Mouse (Mus musculus): Measurements from ENCODE around the gene Lsg1.
A peak's percentile ranks its signal among the peaks of the same experiment; 100 is the strongest.

Gene Lsg1

DNA sequence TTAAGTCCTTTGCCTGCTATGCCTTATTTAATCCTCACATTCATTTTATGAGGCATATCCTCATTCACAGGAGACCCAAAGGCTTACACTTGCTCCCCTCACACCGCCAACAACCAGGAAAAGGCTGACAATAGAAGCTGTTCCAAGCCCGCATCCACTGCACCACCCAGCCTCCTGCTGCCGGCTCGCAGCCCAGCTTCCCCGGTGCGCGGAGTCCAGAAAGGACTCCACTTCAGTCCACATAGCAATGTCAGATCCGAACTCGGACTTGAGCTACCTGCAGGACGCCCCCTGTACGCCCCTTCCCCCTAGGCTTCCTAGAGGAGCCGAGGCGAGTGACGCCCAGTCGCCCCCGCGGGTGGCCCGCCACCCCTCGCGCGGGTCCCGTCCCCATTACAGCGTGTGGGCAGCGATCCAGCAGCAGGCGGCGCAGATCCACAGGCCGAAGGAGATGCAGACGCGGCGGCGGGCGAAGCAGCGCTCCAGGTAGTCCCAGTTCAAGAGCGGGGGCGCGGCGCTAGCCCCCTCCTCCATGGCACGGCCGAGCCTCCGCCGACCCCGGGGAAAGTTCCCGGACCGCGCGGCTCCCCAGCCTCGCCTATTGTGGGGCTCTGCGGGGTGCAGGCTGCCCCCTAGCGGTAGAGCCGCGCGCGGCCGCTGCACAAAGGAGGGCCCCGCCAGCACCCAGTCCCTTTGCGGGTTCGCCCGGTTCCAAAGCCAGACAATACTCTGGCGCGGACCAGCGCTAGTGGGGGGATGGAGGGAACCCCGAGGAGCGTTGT, 37.2 kb downstream of the Lsg1 start:
- peak; percentile 87 for DNase-seq (ENCODE audit: low spot score)

DNA sequence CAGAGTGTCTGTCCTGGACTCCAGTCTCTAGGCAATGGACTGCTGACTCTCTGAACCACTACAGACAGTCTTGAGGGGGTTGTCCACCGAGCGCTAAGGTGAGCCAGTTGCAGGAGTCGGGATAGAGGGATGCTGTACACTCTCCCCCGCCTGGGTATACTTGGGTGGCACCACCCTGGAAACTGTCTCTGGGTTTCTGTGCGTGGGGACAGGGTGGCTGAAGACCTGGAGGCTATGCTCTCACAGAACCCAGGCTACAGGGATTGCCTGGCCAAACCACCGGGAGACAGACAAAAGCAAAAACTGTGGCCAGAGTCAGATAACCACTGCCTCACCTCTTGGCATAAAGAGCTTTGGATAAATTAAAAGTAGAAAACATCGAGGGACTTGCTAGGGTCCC, 37.9 kb downstream of the Lsg1 start:
- DNase-seq (ENCODE audit: low spot score): no peak

DNA sequence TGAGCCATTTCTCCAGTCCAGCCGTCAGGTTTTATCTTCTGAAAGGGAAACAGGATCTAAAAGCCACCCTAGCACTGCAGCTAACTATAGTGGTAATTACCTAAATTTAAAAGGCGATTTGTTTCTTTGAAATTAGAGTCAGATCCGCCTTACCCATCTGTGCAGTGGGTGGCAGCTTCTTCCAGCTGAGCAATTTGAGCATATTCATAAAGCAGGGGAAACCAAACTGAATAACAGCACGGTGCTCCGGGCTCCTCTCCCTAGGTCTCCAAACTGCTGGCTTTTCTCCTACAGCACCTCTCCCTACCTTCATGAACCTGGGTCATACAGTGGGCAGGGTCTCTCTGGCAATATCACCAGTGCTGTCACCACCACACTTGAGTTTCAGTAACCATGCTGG, 39.1 kb downstream of the Lsg1 start:
- DNase-seq (ENCODE audit: low spot score): no peak

DNA sequence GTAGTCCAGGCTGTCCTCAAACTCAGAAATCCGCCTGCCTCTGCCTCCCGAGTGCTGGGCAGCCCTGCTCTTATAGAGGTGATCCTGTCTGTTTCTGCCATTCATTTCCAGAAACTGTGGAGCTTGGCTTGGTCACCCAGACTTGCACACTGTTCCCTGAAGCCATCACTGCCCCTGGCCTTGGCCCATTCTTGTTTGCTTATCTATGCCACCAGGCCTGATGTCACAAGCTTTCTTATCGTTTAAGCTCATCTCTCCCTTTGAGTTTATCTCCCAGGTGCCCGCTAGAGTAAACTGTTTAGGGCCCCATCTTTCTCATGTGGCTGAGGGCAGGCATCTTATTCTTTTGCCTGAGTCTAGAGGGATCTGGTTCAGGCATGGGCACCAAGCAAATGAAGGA, 42.7 kb downstream of the Lsg1 start:
- no peak for DNase-seq (ENCODE audit: low spot score)

DNA sequence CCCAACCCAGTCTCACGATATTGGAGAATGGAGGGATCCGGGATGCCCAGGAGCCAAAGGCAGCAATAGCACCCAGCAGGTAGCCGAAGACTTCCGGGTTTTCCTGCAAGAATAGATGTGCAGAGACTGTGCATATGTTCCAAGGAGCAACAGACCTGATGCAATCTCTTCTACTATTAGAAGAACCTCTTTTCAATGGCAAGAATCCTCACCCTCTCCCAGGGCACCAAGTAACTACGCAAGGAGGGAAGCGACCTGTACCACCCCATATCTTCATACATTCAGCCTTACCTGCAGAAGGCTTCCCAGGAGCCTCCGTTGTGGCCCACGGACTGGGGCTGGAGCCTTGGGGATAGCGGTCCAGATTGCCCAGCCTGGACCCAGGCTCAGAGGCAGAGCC, 44.0 kb downstream of the Lsg1 start:
- DNase-seq (ENCODE audit: low spot score): no peak

DNA sequence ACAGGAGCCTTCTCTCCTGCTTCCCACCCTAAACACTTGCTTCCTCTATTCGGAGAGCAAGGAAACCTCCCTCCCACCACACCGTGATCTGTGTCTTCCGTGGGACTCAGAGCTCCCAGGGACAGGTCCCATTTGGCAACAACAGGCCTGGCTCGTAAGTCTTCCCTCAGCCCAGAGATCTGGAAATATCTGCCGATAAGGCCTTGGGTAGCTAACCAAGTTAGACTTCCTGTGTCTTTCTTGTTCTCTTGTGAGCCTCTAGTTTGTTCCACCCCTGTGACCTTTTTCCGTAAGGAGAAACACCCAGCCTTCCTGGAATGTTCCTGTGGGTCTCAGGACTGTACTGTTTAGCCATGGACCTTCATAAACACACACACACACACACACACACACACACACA, 44.6 kb downstream of the Lsg1 start:
- DNase-seq (ENCODE audit: low spot score): no peak

DNA sequence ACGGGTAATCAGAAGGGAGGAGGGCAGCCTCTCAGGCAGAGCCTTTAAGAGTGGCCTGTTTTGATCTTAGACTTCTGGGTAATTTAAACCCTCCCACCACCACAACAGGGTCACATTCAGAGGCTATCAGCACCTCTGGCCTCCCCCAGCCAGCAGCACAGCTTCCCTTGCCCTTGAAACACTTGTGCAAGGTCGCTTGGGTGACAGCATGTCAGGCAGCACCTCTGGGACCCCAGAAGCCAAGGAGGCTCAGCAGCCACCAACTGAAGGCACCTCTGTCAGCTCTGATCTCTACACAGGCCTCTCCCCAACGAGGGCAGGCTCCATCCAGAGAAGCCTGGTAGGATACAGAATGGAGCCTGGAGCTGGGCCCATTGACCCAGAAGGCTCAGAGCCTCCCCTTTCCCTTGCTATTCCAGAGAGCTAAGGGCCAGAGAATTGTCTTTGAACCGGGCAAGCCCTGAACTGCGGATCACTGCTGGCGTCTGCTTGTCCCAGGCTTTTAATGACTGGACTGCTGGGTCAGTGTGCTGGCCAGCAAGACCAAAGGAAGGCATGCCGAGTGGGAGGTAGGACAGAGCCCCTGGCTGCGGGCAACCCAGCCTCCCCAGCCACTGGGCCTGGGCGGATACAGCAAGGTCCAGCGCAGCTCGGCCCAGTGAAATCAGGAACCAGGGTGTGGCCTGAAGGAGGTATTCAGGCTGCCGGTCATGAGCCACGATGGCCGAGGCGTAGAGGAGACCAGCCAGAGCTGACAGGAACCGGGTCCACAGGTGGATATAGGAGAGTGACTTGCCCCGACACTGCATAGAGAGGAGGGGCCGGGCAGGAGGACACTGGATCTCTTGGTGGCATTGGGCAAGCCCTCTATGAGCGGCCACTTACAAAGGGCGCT, 47.0 kb downstream of the Lsg1 start:
- DNase-seq (ENCODE audit: low spot score): no peak

DNA sequence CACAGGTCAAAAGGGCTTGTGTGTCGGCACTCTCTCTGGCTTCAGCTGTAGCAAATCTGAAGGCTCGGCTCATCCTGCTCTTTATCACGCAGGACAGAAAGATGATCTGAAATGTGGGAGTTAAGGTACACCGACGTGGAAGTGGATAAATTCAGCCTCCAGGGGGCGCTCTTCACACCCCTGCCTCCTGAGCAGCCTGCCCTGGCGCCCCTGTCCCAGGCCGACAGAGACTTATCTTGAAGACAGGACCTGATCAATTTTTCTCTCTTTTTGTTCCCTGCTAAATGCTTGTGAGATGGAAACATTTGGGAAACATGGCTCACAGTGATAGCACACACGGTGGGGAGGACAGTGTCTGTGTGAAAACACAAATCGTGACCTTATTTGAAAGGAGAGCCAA, 48.0 kb downstream of the Lsg1 start:
- peak; percentile 81 for DNase-seq (ENCODE audit: low spot score)

DNA sequence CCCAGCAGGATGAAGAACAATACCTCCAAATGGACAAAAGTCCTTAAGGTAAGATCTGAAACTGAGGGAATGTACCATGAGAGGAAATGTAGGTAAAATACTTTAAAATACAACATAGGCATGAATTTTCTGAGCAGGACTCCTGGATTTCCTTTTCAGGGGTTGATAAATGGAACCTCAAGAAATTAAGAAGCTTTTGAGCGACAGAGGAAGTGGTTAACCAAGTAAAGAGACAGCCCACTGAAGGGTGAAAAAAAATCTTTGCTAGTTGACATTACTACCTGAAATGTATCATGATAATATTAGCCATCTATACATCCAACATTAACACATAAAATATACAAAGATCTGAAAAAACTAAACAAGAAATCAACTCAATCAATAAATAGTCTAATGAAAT, 52.3 kb downstream of the Lsg1 start:
- no peak for DNase-seq (ENCODE audit: low spot score)

DNA sequence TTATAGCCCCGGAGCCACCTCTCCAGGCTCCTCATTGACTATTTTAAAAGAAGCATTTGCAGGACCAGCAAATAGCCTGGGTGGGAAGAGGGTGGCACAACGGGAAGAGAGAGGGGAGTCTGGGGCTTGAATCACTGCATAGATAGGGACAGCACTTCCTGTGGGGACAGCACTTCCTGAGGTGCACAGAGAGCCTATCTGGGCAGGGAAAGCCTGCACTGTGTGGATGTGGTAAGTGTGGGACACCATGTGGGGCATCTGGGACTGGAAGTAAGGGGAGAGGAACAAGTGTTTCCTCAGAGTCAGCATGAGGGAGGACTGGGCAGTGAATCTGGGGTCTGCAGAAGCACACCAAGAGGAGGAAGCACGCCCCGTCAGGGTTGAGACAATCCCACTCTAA, 53.8 kb downstream of the Lsg1 start:
- DNase-seq (ENCODE audit: low spot score): no peak

DNA sequence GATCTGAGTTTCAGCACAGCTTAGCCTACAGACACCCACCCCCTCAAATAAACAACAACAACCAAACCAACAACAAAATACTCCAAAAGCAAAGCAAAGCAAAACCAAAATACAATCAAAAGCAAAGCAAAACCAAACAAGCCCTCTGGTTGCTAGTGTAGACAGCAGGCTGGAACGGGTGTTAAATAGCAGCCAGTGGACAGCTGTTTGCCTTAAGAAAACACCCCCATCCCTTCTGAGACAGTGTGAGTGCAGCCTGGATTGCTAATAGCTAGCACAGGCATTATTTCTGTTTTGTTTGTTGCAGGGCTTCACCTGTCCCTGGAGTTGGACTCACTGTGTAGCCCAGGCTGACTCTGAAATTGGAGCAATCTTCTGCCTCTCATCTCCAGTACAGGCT, 54.5 kb downstream of the Lsg1 start:
- no peak for DNase-seq (ENCODE audit: low spot score)

DNA sequence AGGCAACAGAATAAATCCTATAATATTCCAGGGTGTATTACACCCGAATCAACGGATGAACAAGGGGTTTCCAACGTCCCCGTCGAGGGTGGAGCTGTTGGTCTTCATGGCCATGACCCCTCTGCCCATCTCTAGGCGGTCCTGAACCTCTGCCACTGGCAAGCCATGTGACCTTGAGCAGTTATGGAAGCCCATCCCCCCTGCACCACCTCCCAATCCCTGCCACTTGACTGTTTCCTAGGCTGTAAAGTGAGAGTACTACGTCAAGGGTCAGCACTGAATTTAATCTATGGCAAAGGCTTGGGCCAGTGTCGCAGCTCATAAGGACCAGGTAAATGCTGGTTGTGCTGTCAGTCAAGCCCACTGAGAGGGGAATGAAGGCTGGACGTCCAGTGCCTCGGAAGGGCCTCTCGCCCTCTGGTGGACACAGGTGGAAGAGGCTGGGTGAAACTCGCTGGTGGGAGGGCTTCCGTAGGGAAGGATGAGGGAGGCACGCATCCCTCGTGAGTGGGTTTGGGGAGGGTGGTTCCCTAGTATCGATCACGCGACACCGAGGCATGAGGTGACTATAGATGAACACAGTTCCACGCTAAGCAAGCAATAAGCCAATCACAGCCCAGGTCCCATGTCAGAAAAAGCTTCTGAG, 55.5 kb downstream of the Lsg1 start:
- DNase-seq (ENCODE audit: low spot score): peak; percentile 77

DNA sequence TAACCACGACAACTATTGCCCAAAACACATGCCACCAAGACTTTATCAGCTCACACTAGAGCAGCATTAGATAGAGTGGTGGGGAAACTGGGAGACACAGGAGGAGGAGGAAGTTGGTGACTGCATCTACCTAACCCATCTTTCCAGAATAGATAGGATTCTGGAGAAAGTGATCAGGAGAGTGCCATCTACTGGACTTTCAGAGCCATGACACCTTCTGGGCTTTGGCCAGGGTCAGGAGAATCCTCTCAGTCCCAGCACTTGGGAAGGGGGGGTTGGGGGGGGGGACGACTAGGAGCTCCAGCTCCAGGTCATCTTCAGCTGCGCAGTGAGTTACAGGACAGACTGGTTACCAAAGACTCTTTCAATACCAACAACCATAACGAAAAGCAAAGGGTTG, 56.6 kb downstream of the Lsg1 start:
- no peak for DNase-seq (ENCODE audit: low spot score)

DNA sequence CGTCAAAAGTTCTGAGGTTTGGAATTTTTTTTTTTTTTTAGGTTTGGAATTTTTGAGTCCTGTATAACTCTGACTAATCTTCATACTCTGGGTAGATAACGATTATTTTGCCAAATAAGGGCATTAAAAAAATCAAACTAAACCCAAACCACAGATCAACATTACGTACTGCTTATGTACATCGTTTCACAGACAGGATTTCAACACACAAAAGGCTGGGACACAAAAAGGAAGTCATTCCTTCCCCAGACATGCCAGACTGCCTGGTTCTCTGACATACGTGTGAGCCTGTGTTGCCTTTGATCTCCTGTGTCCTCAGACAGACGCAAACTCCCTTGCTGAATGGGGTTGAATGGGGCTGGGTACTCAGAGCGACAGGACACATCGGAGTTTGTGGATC, 59.0 kb downstream of the Lsg1 start:
- no peak for DNase-seq (ENCODE audit: low spot score)

DNA sequence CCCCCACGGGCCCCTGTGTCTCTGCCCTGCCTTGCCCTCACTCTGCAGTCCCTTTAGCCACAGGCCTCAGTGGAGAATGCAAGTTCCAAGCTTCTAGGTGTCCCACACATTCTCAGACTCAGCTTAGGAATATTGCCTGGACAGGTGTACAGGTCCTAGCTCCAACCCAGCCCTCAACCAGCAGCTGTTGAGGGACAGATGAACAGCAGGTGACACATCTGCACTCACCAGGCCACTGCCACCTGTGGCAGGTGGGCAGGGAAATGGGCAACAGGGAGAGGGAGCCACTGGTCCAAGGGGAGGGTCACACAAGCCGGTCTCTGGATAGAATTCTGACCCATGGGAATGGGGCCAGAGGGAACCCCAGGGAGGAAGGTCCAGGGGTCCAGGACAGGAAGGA, 59.5 kb downstream of the Lsg1 start:
- no peak for DNase-seq (ENCODE audit: low spot score)

DNA sequence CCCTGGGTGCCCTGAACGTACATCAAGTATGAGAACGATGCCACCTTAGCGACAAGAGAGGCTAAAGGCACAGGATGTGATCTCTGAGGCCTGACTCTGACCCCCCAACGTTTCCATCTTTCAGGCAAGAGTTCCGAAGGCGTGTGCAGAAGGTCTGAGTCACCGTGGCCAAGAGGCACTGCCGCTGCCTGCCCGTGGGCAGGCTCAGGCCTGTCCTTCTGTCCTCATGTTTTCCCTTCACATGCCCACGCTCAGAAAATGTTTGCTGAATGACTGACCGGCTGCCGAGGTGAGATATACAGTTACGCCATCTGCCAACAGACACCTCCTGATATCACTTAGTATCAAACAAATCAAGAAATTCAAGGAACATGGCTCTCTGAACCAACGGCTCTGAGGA, 61.6 kb downstream of the Lsg1 start:
- DNase-seq (ENCODE audit: low spot score): no peak

DNA sequence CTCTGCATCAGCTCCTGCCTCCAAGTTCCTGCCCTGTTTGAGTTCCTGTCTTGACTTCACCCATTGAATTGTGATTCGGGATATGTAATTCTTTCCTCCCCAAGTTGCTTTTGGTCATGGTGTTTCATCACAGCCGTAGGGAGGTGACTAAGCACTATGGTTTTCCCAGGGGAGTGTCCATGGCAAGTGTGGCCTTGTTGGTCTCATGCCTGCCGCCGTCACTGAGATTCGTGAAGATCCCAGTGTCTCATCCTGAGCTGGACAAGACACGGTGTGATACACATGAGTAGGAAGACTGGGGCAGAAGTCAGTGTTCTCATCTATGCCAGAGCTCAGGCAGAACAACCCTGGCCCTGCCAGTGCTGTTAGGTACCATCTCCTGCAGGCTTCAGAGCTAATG, 62.9 kb downstream of the Lsg1 start:
- no peak for DNase-seq (ENCODE audit: low spot score)

DNA sequence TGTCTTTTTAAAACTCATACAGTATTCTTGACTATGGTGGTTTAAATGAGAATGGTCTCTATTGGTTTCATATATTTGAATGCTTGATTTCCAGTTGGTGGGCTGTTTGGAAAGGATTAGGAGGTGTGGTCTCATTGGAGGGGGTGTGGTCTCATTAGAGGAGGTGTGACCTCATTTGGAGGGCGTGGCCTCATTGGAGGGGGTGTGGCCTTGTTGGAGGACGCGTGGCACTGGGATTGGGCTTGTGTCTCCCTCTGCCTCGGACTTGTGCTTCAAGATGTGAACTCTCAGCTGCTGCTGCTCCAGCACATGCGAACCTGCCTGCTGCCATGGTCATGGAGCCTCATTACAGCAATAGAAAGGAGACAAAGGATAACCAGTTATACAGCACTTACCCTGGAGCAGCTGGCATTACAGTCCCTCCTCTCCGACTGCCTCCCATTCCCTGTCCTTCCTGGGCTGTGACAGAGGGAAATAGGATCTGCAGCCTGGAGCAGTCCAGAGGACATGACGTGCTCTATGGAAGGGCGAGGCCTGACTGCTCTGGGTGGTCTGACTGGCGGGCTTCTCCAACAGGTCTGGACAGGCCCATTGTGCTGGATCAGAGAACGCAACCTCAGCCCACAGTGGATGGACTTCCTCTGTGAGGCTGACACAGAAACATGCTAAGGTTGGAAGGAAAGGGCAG, 65.0 kb downstream of the Lsg1 start:
- DNase-seq (ENCODE audit: low spot score): peak; percentile 65

DNA sequence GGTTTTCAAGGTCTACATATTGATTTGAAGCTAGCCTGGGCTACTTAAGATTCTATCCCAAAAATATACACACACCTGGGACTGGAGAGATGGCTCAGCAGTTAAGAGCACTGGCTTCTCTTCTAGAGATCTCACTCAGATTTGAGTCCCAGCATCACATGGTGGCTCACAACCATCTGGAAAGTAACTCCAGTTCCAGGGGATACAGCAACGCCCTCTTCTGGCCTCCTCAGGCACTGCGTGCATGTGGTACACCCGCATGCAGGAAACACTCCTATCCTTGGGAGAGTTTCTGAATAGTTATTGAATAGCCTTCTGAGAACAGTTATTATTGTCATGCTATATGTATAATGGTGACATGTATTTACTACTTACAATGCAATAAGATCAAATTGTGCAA, 66.2 kb downstream of the Lsg1 start:
- DNase-seq (ENCODE audit: low spot score): peak; percentile 54

DNA sequence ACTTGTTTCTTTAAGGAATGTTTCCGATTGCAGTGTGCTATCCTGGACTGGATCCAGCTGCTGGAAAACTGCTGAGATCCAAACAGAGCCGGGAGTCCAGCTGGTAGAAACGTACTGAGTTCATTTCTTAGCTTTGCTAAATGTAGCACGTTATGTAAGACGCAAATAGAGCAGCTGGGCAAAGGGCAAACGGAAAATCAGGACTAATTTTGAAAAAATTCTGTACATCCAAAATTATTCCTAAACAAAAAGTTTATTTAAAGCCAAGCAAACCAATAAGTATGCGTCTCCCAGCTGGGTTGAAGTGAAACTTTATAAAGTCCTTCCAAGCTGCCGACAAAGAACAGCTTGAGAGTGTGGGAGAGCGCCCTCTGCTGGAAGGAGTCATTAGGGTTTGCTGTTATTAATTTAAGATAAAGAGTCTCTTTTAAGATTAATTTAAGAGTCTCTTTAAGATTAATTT, 67.0 kb downstream of the Lsg1 start:
- DNase-seq (ENCODE audit: low spot score): peak; percentile 93

DNA sequence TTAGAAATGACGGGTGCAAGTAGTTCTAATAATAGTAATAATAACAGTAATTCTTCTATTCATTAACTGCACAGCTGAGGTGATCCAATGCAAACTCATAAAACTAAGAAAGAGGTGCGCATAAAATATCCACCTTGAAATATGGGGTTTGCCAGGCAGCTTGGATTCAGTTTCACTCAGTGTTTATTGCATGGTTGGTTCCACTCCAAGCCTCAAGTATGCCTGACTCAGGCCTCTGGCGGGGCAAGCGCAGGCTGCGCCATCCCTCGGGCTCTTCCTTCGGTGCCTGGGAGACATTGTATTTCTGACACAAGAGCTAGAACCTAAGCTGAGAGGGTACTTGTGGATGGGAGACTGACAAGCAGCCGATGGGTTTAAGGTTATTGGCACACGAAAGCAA, 68.8 kb downstream of the Lsg1 start:
- no peak for DNase-seq (ENCODE audit: low spot score)

DNA sequence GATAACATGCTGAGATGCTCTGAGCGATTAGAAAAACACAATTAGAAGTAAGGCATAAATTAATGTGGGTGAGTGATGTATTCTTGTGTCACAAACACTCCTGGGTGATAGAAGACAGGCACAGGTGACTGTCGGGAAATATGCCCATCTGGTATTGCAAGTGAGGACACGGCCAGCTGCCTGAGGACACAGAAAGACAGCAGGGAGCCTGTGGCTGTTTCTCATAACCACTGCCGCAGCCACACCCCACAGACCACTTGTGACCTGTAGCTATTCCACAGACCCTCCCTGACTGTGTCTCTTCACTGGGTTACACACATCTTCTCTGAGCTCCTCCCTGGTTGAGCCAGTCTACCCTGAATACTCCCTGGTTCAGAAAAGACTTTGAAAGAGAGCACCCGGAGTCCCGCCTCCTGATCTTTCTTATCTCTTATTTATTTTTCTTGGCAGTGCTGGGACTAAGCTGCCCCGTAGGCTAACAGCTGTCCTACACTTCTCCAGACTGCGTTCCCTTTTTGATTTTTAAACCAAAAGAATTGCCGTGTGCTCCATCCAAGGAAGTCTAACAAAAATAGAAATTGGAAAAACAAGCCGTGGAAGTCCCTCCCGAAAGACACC, 69.6 kb downstream of the Lsg1 start:
- DNase-seq (ENCODE audit: low spot score): no peak

Measured in testis, postnatal 10 days (tissue).